Mouse (Mus musculus) retina, embryonic 14.5 days (tissue): ENCODE measurements around the gene Sema6b.

ENCODE experiments used
- DNase-seq: peaks from one replicate; pipeline ENCODE4 v3.0.0-alpha.2; 2015; ENCODE audit warnings: low spot score

Gene Sema6b

GRCm38 (mm10) chr17:56139858-56140595, at the start of gene Sema6b:
Gene Sema6b (minus strand): TSS chr17:56140343.
- DNase-seq: peak; percentile 76

GRCm38 (mm10) chr17:56185281-56186141, 45.4 kb upstream of the Sema6b start:
- peak; percentile 63 for DNase-seq

DNA sequence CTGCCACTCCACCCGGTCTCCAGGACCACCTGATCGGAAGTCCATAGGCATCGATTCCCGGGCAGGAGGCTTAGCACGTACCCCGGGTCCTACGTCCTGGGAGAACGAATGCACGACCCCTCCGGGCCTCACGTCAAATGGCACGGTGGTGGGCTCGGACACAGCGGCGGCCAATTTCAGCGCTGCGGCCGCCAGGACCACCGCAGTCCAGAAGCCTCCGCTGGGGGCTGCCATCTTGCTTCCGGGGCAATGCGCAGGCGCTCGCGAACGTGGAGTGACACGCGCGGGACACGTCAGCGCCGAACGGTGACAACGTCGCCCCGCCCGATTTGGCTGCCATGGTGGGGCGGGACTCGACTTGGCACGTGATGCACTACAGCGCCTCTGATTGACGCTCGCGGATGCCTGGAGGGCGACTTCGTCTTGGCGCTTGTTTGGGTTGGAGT, 43.5 kb upstream of the Sema6b start, which contains the start of gene Mydgf:
Mydgf (minus strand) TSS at position 263 of the 446 bp plus-strand sequence.
- DNase-seq: peak; percentile 93

GRCm38 (mm10) chr17:56182975-56183657, 43.0 kb upstream of the Sema6b start:
- DNase-seq: peak; percentile 26

DNA sequence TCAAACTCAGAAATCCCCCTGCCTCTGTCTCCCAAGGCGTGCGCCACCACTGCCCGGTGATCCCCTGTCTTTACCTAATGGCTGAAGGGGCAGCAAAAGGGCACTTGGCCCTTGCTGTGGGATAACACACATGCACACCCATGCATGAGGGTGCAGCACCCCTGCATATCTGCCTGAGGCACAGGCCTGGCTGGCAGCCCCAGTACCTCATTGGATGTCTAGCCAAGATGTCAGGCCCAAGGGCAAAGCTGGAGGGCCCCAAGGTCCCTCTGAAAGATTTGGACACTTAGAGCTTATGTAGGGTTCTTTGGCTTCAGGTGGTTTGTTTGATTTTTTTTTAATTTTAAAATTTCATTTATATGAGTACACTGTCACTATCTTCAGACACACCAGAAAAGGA, 35.3 kb upstream of the Sema6b start:
- DNase-seq: no peak

- no peak for DNase-seq
Measured at GRCm38 (mm10) chr17:56173401-56174046, 33.4 kb upstream of the Sema6b start.

DNA sequence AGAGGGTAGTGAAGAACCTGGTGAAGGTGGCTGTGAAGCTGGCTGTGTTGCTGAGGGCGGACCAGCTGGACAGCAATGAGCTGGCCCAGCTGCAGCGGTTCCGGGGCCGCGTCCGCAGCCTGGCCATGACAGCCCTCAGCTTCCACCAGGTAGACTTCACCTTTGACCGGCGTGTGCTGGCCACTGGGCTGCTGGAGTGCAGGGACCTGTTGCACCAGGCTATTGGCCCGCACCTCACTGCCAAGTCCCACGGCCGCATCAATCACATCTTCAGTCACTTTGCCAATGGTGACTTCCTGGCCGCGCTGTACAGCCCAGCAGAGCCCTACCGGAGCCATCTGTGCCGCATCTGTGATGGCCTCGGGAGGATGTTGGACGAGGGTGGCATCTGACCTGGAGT, 31.7 kb upstream of the Sema6b start:
- DNase-seq: no peak

DNA sequence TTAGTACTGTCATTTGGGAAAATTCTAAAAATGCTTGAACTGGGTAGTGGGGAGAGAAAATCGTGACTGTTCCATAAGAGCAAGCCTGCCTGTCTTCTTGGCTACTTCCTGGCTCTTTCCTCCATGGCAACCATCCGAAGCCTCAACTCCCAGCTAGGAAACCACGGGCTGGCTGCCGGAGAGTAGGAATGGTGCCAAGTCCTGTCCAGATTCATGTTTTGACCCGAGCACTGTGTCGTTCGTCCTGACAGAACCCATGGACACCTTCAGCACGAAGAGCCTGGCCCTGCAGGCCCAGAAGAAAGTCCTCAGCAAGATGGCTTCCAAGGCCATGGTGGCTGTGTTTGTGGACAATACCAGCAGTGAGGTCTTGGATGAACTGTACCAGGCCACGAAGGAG, 31.3 kb upstream of the Sema6b start:
- no peak for DNase-seq

DNA sequence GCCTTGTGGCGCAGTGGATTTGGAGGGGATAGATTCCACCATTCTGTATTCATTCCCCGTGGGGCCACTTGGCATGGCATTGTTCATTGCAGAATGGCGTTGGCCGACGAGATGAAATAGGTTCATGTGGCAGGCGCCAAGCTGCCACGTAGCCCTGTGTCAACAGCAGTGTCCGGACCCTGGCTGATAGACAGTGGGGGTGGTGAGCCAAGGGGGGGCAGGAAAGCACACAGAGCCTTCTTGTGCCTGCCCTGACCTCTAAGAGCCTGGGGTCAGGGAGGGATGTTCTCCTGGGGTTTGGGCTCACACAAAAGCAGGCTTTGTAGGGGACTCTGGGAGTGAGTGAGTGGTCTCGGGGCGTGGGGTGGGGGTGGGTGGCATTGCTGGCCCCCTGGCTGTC, 30.5 kb upstream of the Sema6b start:
- no peak for DNase-seq

- no peak for DNase-seq
Measured at GRCm38 (mm10) chr17:56169830-56170229, 29.7 kb upstream of the Sema6b start.

DNA sequence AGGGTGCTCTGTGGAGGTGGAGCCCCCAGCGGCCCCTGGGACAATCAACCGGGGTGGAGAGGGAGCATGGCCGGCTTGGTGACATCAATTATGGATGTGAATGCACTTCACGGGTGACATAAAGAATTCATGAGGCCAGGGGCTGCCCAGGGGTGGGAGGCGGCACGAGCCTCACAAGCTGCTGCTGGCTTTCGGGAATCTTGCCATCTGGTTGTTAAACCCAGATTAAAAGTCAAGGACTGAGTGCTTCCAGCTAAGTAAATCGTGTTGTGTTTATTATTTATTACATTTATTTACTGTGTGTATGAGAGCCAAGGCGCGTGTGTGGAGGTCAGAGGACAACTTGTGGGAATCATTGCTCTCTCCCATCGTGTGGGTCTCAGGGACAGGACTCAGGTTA, 25.5 kb upstream of the Sema6b start:
- DNase-seq: peak; percentile 67

GRCm38 (mm10) chr17:56164510-56164909, 24.4 kb upstream of the Sema6b start:
- DNase-seq: no peak

DNA sequence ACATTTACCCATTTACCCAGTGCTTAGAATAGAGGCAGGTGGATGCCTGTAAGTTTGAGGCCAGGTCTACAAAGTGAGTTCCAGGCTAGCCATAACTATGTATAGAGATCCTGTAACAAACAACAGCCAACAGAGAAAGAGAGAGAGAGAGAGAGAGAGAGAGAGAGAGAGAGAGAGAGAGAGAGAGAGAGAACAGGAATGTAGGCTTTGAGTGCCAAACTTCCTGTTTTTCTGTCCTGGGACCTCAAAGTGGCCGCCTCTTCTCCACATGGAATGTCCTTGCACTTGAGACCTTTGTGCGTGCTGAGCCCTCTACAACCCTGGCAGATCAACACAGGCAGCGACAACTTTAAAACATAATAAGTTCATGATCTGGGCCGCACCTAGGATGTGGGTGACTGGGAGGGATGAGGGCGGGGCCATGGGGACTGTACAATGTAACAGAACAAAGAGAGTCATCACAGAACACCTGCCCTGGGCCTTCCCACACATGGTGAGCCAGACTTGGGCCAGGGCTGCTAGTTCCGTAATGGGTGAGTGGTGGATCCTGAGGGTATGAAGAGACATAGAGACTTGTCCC, 23.5 kb upstream of the Sema6b start:
- DNase-seq: no peak

DNA sequence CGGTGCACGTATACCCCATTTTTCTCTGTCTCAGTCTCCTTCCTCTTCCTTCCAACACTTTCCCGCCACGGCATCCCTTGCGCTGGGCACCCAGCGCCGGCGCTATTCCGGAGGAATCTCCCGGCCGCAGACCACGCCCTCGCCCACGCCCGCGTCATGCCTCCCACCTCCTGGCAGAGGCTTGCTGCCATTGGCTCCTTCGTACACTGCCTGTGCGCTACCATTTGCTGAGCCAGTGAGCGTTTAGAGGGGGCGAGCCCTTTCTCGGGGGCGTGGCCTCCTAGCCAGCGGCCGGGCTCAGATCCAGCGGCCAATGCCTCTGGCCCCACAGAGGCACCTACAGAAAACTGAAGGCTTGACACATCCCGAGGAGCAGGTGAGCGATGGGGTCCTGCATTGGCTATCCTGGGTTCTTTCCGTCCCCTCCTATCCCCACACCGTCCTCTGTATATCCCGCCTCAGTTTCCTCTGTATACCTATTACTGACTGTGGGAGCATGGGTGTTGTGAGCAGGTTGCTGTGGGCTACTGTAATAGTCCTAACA, 22.2 kb upstream of the Sema6b start, which contains the start of gene Tnfaip8l1:
Tnfaip8l1 (plus strand) TSS at position 247 of the 544 bp plus-strand sequence.
- DNase-seq: peak; percentile 93

DNA sequence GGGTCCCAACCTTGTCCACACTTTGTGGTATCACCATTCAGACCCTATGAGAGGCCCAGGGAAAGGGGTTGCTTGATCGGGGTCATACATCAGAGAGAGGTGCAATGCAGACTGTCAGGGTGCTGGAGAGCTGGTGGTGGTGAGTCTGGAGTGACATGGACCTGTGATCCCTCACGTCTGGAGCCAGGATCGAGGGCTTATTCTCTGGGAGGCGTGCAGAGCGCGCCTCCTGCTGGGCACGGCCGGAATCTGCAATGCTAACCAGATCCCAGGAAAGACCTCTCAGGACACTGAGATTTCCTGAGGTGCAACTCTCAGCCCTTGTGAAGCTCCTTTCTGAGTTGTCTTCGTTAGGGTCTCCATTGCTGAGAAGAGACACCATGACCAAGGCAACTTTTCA, 19.6 kb upstream of the Sema6b start:
- peak; percentile 88 for DNase-seq

GRCm38 (mm10) chr17:56153643-56154042, 13.5 kb upstream of the Sema6b start:
- peak; percentile 77 for DNase-seq

DNA sequence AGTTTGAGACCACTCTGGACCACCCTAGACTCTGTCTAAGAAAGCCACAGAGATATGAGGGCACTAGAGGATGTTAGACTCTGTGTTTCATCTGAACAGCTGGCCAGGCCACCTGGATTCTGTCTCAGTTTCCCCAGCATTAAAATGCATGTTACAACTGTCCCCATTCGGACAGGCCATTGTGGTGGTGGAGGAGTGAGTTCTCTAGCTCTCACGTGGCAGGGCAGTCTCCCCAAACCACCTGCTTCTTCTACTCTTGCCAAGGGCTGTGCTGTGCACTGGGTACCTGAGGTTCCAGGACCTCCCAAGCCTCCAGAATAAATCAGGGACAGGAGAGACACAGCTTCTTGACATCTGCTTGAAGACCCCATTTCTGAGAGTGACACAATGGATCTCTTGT, 9.8 kb upstream of the Sema6b start:
- no peak for DNase-seq

DNA sequence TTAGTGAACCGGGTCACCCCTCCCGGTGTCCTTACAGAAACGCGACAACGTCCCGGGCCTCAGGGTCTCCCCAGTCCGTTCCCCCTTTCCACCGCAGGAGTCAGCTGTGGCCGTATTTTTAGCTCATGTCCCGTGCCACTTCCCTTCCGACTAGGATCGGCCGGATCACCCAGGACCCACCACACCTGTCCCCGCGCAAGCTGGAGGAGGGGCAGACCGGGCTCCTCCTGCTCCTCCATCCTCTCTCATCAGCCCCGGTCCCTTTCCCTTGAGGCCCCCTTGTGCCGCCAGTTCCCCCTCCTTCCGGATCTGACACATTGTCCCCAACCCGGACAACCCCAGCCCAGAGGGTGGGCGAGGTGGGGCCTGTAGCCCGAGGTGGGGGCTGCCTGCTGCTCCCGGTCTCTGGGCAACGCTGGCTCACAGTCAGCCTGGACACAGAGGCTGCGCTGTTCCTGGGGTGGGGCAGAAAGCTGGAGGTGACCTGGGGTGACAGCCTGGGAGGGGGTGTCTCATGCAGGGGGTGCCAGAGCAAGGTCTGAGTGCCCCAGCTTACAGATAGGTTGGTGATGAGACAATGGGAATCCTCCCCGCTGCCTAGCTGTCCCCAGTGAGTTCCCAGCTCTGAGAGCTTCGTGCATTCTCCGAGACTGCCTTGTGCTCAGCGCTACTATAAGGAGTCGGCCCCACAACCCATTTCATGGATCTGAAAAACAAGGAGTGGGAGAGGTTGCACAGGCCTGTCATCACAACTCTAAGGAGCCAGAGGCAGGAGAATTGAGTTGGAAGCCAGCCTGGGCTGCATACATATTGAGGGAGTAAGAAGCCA, 8.9 kb upstream of the Sema6b start:
- peak; percentile 28 for DNase-seq

GRCm38 (mm10) chr17:56148280-56148679, 8.1 kb upstream of the Sema6b start:
- no peak for DNase-seq

GRCm38 (mm10) chr17:56147420-56147819, 7.3 kb upstream of the Sema6b start:
- DNase-seq: peak; percentile 39
